Mouse (Mus musculus) cerebellum, adult 9-10 months (tissue): ENCODE measurements around the gene Ppp1r14d.

Experiments
- DNase-seq: peaks from one replicate; pipeline ENCODE4 v3.0.0; 2022

The Ppp1r14d gene

DNA sequence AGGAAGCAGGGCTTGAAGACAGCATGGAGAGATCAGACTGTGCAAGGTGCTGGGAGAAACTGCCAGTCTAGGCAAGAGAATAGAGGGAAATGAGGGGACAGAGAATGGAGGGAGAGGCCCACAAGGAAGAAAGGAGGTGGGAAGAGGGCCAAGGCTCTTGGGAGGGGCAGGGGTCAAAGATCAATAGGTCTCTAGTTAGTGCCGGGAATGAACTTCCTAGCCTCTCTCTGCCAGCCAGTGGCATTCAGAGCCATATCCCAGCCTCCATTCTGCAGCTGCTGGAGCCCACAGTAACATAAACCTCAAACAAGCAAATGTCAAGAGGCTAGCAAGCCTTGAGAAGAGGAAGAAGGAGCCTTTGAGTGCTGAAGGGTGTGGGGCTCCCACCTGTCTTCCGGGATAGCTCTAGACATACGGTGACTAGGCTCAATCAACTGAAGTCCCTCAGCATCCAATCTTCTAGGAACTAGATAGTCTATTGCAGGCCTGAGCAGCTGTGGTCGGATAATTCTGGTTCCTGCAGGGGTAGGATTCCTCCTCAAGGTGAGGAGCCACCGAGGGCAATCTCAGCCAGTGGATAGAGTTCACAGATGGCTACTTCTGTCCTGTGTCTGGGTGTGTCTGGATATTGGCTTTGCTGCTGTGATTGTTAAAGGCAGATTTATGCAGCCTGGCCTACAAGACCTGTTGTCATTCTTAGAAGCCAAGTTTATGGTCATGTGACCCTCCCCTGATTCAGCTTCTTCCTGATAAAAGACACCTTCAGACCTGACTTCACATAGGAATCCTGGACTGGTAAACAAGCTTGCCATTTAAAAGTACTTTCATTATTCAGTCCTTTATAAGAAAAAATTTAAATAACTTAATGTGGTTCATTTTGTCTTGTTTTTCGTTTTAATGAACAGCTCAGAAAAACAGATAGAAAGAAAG lies at the start of gene Ppp1r14d:
Gene Ppp1r14d, minus strand, starts transcription at position 132 of the 930 bp plus-strand sequence.
- no peak for DNase-seq

DNA sequence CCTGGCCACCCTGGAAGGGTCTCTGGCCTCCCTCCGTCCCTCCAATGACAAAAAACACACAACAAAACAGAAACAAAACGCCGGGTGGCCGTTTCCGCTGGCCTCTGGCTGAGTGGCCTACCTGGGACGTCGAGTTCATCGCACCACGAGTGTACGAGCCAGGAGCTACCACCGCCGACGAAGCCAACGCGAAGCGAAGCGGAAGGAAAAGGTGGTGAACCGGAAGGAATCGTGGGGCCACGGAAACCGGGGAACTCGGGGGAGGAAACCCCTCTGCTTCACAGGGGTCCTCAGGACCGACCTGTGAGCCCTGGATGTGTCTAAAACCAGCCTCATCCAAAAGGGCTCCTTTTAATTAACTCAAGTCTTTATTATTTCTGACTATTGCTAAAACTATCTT lies 48.1 kb upstream of the Ppp1r14d start:
- no peak for DNase-seq

DNA sequence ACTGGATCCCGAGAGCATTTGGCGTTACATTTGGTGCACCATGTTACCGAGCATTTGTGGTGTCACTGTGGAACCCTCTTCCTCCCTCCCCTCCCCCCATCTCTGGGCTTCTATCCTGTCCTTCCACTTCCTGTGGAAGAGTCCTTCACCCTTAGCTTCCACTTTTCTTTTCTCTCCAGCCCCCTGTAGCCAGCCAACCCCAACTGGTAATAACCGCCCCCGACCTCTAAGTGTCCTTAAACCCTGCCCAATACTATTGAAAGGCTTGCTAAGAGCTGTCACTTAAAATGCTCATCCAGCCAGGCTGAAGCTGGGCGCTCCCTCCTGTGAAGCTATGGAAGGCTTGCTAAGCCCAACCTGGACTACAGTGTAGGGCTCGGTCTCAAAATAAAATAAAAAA lies 47.2 kb upstream of the Ppp1r14d start:
- no peak for DNase-seq

DNA sequence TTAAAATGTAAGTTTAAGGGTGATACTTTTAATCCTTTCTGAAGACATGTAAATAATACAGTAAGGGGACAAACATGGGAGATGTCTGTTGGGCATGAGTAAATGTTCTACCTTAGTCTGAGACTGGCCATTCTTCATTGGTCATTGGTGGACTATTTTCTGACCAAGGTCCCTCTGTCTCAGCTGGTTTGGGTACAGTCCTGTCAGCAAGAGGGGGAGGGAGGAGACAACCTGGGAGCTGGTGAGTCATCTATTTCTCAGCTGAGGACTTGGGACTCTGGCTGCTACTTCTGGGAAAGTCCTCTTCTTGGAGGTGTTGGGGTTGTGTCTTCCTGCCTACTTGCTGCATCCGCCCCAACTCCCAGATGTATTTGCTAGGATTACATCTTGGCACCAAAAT lies 44.4 kb upstream of the Ppp1r14d start:
- no peak for DNase-seq

DNA sequence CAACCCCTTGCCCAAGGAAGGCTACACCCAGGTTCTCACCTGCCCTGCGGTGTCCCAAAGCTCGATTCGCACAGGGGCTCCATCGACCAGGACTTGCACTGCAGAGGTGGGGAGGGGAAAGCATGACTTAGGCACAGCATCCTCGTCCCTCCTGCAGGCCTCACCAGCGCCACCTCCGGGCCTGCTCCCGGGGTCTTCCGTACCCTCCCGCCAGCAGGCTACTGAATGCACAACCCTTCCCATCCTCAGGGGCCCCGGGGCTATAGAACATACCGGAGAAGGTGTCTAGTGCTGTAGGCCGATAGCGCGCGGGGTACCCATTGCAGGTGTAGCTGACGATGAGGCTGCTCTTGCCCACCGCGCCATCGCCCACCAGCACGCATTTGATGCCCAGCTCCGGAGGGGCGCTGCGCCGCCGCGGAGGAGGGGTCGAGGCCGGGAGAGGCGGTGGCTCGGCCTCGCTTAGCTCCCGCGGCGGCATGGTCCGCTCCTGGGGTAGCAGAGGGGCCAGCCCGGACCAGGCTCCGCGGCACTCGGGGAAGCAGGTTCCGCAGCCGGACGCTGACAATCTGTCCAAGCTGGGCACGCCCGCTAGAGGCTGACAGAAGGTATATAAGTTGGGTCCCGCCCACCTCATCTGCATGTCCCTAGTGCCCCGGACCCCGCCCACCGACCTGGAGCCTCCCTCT lies 41.1 kb upstream of the Ppp1r14d start, which contains the start of gene Rhov:
Gene Rhov, minus strand, starts transcription at position 630 of the 689 bp plus-strand sequence.
- DNase-seq = peak; percentile 89

DNA sequence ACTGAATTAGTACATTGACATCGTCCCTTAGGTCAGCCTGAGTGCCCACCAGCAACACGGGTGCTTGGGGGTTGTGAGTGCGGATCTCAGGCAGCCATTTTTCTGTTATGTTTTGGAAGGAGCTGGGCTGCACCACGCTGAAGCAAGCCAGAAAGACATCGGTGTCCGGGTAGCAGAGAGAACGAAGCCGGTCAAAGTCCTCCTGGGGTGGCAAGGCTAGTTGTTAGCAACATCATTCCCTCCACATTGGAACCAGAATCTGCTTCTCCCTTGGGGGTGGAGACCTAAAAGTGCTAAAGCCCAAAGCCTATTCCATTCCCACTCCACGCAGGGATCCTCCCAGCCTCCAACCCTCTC lies 40.6 kb upstream of the Ppp1r14d start:
- peak; percentile 22 for DNase-seq

DNA sequence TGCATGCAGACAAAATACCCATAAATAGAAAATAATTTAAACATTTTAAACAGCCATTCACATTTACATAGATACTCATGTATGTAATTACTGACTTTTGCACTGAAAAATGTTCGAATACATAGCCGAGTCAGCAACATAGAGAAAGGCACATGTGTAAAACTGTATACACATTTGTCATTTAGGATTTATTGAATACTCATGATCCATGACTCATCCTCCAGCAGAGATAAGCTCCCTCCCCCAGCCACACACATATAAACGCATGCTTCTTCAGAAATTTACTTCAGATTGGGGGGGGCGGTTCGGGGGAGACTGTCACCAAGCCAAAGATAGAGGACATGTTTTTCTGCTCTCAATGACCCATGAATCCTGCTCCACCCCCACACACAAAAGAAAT lies 34.1 kb upstream of the Ppp1r14d start:
- DNase-seq = no peak

DNA sequence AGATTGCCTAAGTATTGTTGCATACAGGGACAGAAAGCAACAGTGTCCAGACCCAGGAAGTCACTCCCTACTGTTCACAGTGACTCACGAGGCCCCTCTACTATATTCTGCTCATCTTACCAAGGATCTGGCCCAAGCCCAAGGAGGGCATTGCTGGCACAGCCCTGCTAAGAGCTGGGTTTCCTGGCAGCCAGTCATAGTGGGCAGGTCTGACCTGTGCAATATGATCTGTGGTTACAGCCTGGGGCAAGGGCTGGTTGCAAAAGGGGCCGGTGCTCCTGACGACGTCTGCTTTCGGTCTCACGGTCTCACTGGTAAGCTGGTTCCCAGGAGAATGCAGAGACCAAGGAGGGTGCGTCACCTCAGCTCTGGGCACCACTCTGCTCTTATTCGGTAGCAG lies 33.3 kb upstream of the Ppp1r14d start:
- no peak for DNase-seq

DNA sequence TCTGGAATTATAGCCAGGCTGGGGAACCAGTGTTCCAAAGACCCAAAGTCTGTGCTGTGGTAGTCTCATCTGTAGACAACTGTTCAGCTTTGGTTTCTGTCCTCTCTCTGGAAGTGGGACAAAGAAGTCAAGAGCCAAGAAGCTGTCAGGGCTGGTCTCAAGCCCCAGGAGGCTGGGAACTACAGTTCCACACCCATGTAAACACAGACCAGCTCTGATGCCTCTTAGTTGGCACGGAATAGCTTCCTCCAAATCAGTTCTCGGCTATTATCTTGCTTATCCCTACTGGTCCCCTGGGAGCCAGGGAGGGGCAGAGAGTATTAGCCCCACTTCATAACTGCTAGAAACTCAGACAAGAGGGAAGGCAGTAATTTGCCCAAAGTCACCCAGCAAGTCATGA lies 31.6 kb upstream of the Ppp1r14d start:
- DNase-seq = no peak

DNA sequence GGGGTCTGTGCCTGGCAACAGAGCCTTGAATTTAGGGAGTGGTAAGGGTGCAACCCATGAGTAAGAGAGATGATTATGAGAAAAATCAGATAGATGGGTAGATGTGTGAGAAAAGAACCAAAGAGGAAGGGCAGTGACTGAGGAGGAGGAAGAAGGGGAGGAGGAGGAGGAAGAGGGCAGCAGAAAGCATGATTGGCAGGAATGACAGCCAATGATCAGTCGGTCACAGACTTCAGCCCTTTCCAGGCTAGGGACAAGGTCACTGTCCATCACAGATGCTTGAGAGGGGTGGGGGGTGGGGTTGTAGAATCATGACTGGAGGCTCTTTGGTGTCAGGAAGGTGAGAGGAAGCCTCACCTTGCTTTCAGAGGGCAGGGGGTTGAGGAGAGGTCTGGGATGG lies 30.8 kb upstream of the Ppp1r14d start:
- DNase-seq = no peak

DNA sequence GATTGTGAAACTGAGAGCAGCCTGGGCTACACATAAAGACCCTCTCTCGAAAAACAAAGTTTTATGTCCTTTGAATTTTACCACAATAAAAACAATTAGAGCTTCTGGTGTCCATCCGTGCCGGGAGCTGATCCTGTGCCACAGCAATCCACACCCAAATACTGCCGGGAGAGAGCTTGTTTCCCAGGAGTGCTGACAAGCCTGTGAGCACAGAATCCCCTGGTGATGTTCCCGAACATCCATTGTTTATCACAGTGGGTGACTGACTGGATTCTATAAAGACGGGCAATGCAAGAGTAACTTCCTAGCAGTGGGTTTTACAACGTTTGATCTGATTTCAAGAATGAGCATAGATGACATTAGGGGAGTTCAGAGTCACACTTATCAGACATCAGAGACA lies 25.3 kb upstream of the Ppp1r14d start:
- no peak for DNase-seq

DNA sequence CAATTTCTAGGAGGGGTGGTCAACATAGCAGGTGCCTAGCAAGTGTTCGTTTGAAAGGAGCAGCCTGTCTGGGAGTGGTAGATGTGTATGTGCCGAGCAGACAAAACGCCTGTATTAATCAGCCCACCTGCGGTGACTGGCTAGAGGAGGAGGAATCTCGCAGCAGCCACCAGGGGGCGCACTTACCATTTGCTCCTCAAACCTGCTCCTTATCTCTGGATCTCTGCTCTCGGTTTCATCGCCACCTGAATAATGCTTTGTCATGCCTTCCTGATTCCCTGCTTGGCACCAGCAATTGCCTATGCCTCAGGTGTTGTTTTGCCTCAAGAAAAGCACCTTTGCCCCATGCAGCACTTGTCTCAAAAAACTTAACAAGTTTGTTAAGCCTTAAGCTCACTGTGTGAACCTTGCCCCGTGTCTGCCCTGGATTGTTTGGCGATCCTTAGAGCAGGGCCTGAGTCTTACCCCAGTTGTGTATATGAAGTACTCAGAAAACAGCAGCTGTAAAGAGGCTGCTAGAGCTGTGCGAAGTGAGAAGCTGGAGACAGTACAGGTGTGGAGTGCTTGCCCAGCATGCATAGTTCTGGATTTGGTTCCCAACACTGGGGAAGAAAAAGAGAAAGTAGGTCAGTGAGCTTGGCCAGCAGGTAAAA lies 21.2 kb upstream of the Ppp1r14d start:
- peak; percentile 92 for DNase-seq

DNA sequence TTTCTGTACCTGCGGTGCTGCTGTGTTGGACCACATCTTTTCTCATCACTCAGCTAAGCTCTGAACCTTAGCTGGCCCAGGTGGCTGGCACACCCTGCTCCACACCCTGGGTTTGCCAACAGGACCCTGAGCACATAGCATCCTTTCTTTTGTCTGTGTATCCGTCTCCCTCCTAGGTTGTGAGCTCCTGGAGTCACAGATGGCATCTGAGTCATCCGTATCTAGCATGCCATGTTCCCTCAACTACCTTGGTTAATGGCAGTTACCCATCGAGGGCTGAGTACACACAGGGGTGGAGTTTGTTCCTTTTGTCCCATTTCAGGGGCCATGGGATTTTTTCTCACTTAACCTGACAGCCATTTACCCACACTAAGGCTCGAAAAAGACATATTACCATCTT lies 20.7 kb upstream of the Ppp1r14d start:
- DNase-seq = no peak

DNA sequence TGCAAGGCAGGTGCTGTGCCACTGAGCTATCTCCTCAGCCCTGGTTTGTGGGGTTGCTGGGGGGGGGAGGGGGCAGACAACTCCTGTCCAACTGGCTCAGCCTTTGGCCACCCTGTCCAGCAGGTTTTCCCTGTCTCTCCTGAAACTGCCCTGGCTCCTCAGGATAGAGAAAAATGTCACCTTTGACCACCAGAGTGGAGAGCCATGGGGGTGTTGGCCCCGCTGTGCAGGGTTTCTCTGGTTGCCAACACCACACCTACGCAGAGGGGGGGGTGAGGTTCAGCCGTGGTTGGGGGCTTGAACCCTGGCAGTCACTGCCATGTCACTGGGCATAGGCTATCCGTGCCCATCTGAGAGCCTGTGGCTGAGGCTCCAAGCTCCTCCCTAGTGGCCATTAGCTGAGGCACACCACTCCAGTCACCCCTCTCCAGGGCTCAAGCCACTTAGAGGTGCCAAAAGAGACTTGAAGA lies 19.9 kb upstream of the Ppp1r14d start:
- DNase-seq = no peak

DNA sequence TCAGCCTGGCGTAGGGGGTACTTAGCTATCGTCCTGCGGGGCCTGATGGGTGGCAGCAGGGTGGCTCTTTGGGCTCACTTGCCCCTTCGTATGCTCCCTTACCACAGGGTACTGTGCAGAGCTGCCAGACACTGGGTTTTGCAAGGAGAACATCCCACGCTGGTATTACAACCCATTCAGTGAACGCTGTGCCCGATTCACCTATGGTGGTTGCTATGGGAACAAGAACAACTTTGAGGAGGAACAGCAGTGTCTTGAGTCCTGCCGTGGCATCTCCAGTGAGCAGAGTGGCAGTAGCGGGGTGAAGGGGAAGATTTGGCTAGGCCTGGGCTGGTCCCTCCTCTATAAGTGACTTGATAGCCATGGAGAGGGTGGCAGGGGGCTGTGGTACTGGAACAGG lies 18.2 kb upstream of the Ppp1r14d start:
- no peak for DNase-seq

DNA sequence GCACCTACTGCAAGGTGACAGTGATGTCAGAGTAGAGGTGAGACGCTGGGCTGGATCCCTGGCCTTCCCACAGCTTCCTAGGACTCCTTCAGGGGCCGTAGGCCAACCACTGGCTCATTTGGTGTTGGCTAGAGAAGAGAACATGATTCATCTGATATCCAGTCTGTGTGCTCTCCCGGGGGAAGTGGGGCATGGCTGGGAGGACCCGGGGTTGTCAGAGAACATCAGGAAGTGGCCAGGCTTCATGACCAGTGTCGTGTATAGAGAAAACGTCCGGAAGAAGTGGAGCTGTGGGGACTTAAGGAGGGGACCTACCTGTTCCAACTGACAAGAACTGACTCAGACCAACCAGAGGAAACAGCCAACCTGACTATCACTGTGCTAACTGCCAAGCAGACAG lies 15.5 kb upstream of the Ppp1r14d start:
- no peak for DNase-seq

DNA sequence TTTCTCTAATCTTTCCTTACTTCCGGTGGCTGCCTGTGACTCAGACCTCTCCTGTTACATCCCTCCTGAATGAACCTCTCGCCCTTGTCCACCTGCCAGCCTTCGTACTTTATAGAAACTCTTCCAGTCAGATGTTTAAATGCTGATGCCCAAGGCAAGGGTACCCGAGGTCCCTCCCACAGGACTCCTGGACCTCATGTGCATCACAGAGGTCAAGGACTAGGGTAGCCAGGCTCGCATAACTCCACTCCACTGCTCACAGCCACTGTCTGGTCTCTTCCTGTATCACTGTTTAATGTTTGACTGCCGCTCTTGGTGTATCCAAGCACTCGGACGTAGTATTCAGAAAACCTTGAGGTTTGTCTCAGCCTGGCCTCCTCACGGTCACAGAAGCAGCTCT lies 12.8 kb upstream of the Ppp1r14d start:
- no peak for DNase-seq

DNA sequence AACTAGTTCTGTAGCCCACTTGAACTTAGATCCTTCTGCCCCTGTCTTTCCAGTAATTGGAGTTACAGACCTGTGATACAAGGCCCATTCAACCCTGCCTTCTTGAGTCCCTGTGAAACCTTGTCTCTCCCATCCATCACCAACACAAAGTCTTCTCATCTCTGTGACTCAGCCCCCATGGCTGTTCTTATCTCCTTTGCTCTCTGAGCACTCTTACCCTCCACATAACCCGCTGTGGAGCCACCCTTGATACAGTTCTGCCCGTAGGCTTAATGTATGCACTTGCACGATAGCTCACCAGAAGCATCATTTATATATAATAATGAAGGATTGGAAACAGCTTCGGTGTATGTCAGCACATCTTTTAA lies 11.1 kb upstream of the Ppp1r14d start:
- no peak for DNase-seq

DNA sequence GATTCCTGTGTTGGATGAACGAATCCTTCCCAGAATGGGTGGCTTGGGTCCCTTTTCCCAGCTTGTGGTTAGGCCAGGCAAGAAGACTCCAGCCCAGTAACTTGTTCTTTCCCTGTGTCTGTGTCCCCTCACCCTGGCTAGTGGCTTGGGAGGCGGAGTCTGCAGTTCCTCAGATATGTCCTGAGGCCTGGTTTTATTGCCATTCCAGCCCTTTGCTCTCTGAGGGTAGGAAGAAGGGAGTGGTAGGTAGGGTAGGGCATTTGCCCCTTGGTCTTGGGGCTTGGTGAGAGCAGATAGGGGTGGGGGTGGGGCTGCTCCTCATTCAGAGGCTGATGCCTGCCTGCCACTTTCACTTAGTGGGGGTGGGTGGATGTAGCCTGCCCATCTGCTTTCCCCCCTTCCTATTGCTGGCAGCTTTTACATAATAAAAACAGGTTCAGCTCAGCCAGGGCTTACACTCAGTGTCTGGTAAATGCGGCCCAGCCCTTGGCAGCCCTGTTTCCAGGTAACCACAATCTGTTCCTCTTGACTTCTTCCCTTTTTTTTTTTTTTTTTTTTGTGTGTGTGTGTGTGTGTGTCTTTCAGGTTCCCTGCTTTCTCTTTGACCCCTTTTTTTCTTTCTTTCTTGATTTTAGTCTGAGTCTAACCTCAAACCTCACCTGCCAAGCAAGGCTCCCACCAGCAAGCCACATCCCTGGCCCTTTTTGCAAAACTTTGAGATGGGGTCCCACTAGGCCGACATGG lies 10.5 kb upstream of the Ppp1r14d start:
- no peak for DNase-seq

DNA sequence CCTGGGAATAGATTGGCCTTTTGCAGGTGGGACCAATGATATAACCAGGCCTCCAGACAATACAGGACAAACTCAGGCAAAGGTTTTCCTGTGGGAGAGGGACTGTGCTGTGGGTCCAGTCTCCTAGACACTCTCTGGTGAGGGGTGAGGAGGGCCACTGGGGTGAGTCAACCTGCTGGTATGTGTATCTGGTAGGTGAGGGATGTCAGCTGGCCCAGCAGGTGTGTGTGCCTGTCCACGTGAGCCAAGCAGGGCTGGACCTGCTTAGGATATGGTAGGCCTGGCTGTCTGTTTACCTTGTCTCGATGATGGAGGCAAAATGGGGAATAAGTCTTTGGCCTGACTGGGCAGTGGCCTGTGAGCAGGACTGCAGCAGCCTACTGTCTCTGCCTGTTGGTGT lies 9.0 kb upstream of the Ppp1r14d start:
- no peak for DNase-seq

DNA sequence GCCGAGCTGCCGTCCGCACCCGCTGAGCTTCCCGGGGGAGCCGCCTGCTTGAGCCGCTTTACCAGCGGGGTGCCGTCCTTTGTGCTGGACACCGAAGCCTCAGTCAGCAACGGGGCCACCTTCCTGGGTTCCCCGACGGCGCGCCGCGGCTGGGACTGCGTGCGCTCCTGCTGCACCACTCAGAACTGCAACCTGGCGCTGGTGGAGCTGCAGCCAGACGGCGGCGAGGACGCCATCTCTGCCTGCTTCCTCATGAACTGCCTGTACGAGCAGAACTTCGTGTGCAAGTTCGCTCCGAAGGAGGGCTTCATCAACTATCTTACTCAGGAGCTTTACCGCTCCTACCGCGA lies 8.1 kb upstream of the Ppp1r14d start:
- no peak for DNase-seq

DNA sequence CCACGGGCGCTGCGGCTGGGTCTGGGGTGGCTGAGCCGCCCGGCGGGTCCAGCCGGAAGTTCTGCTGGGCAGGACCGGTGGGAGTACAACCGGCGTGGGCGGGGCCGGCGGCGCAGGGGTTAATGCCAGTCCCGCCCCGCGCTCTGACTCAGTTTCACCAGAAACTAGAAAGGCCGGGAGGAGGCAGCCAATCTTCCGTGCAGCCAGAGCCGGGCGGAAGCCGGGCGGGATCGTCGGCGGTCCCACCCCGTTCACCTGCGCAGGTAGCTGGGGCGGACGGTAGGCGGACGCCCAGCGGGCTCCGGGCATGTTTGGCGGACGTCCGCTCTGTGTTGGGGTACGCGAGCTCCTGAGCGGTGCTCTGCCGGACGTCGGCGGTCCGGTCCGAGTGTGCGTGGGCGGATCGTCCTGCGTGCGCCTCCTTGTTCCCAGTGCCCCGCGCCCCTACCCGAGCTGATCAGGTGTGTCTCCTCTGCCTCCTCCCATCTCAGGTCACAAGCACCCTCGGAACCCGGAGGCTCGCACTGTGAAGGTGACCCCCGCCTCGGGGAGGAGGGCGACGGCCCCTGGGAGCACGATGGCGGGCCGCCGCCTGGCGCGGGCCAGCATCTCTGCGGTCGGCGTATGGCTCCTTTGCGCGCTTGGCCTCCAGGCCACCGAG lies 7.6 kb upstream of the Ppp1r14d start, which contains the start of gene Spint1:
Gene Spint1, plus strand, starts transcription at position 153 of the 661 bp plus-strand sequence.
- DNase-seq = no peak
